Mouse (Mus musculus) adrenal gland (tissue): ENCODE measurements around the gene Tex52.
"Not testable (repeated sequence)": the region's sequence is repeated elsewhere in the genome, so short reads cannot be mapped to it uniquely, and the experiment has no call there.

Experiments
- intact Hi-C: fragments of 180-260 bp; cut with DNase I; formaldehyde crosslinking; loops from one replicate; pipeline ENCODE4 v1.15.1; 2025

Gene Tex52

GRCm38 (mm10) chr6:128379636-128380035 is 4.4 kb downstream of the Tex52 start:
- intact Hi-C loops: no loop called here

DNA sequence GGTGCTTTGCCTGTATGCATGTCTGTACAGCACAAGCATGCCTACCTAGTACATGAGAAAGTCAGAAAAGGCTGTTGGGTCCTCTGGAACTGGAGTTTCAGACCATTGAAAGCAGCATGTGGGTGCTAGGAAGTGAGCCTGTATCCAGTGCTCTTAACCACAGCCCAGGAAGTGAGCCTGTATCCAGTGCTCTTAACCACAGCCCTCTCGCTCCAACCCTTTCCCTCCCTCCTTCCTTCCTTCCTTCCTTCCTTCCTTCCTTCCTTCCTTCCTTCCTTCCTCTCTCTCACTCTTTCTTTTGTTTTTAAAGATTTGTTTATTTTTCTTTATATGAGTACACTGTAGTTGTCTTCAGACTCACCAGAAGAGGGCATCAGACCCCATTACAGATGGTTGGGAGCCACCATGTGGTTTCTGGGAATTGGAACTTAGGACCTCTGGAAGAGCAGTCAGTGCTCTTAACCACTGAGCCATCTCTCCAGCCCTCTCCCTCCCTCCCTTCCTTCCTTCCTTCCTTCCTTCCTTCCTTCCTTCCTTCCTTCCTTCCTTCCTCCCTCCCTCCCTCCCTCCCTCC is 5.4 kb downstream of the Tex52 start:
- intact Hi-C loops: not testable (repeated sequence)

DNA sequence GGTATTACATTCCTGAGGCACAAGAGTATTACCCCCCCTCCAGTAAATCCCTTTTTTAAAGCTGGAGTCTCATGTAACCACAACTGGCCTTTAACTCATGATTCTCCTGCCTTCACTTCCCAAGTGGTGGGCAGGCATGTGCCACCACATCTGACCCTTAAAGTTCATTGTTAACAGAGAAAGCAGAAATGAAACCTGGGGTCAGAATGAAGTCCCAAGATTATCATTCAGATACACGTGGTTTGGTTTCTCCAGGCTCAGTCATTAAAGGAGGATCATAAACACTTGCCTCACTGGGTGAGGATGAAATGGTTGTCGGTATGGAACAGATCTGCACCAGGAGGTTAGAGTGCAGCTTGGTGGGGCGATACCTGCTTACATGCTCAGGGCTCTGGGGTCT is 6.0 kb downstream of the Tex52 start:
- intact Hi-C loops: no loop called here

- intact Hi-C loops: loop anchor here (2.0 kb wide), 1 partner anchor 93 kb away; no protein-coding TSS in a partner anchor
Measured at GRCm38 (mm10) chr6:128383752-128384151, 8.5 kb downstream of the Tex52 start.

DNA sequence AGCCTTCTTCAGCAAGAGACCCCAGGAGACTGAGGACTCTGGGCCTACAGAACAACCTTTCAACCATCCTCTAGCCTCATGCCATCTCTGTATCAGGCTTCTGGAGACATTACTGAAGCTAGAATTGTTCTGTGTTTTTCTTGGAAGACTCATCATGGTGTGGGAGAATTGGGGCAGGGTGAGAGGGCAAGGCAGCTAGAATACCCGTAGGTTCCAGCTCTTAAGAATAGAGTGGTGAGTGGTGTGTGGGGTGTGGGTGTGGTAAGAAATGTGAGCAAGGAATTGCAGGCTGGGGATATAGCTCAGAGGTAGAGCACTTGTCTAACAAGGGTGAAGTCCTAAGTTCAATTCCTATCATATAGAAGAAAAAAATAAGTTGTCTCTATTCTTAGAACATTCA is 9.8 kb downstream of the Tex52 start:
- intact Hi-C loops: loop anchor here (2.0 kb wide), 1 partner anchor 92 kb away; no protein-coding TSS in a partner anchor

DNA sequence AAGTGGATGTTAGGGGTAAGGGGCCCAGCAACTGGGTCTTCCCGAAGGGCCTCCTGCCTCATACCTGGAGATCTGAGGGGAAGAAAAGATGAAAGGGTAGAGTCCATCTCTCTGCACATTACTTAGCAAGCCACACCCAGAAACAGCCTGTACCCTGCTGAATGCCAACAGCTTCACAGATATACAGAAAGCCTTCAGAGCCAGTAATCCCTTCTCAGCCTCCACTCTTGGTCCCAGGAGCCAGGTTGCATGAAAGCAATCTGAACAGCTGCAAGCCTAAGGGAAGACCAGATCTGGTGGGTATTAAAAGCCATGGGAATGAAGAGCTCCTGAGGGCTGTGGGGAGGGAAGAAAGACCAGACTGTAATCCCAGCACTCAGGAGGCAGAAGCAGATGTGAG is 13.9 kb downstream of the Tex52 start:
- intact Hi-C loops: no loop called here

DNA sequence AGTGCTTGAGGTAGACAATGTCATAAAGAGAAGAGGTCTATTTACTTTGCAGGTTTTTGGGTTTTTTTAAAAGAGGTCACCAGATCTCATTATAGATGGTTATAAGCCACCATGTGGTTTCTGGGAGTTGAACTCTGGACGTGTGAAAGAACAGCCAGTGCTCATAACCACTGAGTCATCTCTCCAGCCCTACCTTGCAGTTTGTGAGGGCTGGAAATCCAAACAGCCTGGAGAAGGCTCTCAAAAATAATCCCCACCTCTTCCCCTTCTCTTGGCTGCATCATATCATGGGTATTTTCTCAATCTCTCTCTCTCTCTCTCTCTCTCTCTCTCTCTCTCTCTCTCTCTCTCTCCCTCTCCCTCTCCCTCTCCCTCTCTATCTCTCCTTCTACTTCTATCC is 15.4 kb downstream of the Tex52 start:
- intact Hi-C loops: no loop called here

DNA sequence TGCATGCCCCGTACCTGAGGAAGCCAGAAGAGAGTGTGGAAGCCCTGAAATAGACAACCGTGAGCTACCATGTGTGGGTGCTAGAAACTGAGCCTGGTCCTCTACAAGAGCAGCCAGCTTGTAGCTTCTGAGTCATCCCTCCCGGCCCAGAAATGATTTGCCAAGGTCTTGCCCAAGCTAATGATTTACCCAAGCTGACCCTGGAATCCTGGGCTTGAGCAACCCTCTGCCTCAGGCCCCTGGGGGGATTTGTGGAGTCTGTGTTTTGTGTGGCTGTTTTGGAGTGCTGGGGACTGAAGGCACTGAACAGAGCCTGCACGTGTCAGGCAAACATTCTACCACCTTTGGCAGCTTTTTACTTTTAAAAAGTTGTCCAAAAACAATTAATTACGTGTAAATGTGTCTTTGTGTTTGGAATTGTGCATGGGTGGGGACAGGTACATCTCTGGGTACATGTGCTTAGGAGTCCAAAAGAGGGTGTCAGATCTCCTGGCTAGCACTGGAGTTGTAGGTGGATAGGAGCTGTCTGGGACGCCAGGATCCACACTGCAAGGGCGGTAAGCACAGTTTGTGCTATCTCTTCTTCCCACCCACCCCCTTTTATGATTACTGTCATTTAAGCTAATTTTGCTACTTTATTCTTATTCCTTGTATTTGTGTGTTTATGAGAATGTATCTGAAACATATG is 22.5 kb downstream of the Tex52 start:
- intact Hi-C loops: no loop called here

DNA sequence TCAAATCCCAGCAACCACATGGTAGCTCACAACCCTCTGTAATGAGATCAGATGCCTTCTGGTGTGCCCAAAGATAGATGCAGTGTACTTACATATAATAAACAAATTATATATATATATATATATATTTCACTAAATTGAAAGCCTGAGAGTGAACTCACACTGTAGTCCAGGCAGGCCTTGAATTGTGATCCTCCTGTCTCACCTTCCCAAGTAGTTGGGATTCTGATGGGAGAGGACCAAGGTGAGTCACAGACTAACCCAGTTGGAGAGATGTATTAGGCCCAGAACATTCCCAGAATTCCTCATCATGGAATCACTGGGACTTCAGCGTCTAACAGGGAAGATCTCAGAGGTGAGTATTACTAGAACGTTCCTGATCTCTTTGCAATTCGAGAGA is 23.7 kb downstream of the Tex52 start, which contains the start of gene Nrip2:
TSS of gene Nrip2 (plus strand) at position 301 of the 400 bp plus-strand sequence.
- intact Hi-C loops: no loop called here

- intact Hi-C loops: no loop called here
Measured at GRCm38 (mm10) chr6:128399421-128400185, 24.3 kb downstream of the Tex52 start.

DNA sequence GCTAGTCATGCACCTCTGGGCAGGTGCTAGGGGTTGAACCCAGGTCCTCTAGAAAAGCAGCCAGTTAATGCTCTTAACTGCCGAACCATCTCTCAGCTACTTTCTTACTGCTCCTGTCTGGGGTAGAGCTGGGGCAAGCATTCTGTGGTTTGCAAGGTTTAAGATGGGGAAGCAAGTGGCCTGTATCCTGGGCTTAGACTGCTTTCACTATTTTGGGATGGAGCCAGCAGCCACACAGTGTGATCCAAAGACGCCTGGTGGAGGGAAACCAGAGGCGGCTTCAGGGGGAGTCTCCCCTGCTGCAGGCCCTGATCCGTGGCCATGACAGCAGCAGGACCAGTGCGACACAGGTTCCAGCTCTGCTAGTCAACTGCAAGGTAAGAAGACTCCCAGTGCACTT is 29.5 kb downstream of the Tex52 start:
- intact Hi-C loops: no loop called here

DNA sequence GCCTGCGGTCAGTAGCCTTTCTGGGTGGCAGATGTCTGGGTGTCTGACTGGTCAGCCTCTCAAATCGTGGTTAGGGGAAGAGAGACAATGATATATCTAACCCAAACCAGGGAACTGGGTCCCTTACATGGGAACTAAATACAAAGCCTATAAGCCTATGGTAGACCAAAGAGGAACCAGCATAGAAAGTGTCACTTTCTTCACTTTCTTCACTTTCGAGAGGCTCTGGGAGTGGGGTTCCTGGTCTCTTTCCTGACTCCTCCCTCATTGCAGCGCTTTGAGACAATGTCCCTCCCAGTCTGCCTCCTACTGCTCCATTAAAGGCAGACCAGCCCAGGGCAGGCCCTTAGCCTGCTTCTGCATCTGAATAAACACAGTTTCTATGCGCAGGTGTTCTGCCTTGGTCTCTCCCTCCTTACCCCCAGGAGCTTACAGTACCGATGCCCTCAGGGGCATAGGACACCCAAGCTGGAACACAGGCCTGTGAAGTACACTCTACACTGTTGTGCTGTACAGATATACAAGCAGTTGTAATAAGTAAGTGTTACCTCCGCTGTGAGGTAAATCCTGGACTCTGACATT is 33.4 kb downstream of the Tex52 start:
- intact Hi-C loops: no loop called here

DNA sequence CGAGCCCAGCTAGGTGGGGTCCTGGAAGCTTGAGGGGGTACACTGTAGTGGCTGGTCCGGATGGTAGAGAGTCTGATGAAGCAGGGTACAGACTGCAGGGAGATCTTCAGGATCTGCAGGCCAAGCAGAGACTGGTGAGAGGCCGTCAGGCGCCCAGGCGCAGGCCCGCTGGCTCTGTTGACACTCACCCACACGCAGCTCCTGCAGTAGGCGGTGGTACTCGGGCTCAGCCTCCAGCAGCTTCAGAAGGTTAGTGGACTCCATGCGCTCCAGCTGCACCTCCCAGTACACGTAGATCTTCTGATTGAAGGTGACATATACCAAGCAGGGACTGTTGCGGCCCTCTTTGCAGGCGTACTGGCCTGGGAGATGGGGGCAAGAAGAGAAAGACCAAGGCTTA is 35.0 kb downstream of the Tex52 start:
- intact Hi-C loops: loop anchor here (5.0 kb wide), 2 partner anchors 38 to 93 kb away; no protein-coding TSS in a partner anchor

- intact Hi-C loops: loop anchor here (5.0 kb wide), 2 partner anchors 39 to 94 kb away; no protein-coding TSS in a partner anchor
Measured at GRCm38 (mm10) chr6:128411115-128411514, 35.9 kb downstream of the Tex52 start.

DNA sequence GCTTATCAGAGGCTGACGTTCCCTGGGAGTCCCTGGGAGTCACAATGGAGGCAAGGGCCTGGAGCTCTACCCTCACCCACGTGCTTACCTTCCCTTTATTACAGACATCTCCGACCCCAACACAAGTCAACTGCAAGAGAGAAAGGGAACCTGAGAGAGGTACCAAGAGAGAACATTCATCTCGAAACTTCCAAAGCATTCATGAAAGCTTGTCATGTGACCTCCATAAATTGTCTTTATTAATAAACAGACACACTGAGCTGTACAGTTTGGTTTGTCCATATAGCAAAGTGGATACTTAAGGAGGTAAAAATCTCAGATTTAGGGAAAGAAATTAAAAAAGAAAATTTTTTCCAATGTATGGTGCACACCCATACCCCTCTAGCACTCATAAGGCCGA is 40.9 kb downstream of the Tex52 start:
- intact Hi-C loops: no loop called here

DNA sequence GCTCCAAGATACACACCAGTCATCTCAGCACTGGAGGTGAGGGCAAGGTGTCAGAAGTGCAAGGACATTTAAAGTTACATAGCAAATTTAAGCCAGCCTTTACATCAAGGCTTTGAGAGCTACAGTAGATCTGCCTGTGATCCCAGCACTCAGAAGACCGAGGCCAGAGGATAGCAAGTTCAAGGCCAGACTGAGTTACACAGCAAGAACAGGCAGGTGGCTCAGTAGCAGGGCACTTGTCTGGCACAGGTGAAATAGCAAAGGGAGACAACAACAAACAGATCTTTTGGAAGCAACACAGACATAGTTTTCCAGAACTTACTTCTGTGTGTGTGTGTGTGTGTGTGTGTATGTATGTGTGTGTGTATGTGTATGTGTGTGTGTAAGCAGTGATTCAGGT is 42.8 kb downstream of the Tex52 start:
- intact Hi-C loops: no loop called here

DNA sequence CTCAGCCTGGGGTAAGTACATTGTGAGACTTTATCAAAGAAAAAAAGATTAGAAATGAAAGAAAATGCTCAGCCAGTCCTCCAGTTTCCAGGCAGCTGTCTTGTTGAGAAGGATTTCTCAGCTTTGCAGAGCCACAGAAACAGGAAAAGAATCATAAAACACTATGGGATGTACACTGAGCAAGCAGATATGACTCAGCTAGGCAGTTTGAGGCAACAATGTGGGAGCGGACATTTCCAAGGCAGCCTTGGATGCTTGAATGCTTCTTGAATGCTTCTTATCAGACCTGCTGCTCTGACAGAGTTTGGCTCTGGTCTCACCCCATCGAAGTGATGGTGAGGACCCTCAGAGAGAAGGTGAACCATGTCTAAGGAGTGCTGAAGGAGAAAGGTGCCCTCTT is 45.8 kb downstream of the Tex52 start:
- intact Hi-C loops: no loop called here

DNA sequence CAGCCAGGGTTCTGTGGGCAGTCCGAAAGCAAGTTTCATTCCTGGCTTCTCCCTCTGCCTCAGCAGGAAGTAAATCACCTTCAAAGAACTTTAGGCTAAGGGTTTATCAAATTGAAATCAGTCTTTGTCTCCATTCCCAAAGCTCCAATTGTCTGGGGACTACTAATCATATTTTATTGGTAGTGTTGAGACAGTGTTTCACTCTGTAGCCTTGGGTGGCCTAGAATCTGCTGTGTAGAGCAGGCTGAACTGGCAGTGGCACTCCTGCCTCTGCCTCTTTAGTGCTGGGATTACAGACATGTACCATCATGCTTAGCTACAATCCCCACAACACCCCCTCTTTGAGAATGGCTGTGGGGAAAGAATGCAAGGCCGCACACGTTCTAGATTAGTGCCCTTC is 46.2 kb downstream of the Tex52 start:
- intact Hi-C loops: no loop called here

DNA sequence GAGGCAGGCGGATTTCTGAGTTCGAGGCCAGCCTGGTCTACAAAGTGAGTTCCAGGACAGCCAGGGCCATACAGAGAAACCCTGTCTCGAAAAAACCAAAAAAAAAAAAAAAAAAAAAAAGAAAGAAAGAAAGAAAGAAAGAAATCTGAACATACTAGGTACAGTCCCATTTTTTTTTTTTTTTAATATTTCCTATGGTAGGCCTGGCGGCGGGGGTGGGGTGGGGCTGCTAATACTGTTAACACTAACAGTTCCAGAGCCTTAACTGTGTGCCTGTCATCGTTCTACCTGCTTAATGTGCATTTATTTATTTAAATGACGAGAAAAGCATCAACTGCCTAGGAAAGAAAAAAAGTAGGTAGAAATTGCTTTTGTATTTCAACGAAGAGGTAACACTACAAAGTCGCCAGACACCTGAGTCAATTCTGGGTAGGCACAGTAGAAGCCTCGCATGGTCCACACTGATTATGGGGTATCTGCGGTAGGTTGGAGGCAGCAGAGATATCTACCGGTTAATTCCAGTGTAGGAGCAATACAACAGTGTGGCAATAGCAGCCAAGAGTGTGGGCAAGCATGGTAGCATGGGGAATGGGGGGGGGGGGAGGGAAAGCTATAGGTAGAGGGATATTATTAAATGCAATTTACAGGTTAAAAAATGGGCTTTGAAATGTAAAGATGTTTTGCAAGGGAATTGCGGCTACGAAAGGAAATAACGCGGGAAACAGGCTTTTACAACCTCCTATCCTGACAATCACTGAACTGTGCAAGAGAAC is 48.4 kb downstream of the Tex52 start:
- intact Hi-C loops: no loop called here

DNA sequence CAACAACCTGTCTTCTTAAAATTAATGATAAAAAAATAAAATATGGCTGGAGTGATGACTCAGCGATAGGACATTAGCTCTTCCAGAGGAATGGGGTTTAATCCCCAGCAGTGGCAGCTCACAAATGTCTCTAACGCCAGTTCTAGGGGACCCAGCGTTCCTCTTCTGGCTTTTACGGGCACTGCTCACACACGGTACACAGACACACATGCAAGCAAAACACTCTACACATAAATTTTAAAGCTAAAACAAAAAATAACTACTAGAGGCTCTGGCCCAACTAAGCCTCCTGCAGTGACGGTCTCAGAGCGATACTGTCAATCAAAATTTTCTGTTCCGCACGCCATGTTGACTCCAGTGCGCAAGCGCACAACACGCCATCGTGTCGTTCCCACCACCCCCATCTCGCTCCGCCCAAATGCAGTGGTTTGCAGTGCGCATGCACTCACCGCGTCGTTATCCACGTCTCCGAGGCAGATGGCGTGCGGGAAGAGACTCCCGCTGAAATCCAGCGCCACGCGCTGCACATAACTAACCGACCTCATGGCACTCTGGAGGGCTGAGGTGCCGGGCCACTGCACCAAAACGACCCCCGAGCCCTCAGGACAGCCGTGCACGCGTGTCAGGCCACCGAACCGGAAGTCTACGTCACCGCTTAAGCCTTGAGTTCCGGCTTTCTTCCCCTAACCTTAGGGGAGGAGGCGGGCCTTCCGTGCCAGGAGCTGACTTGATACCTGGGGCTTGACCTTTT is 49.2 kb downstream of the Tex52 start, which contains the start of gene Itfg2:
TSS of gene Itfg2 (minus strand) at position 663 of the 751 bp plus-strand sequence.
- intact Hi-C loops: no loop called here
